Mouse (Mus musculus) MEL-GATA-1-ER (cell line): ENCODE measurements around the gene Usp17ld.
"Not testable (repeated sequence)": the region's sequence is repeated elsewhere in the genome, so short reads cannot be mapped to it uniquely, and the experiment has no call there.

Source experiments
- DNase-seq: peaks from one replicate; pipeline ENCODE4 v3.0.0-alpha.2; 2012; ENCODE audit warnings: low read depth; ENCODE audit errors: extremely low read depth

The Usp17ld gene

DNA sequence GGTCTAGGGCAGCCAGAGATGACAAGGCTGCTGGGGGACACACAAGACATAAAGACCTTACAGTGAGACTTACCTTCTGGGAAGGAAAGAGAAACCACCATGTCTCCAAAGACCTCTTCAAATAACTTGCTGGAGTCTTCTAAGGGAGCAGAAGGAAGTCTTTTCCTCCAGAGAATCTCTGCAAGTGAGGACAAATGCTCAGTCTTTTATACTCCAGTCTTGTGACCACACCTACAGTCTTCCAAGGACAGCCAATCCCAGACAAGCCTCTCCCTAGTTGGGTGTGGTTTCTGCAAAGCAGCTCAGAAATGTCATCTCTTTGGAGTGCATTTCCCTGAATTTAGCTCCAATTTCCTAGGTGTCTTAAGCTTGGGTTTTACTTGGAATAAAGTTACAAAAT is at the start of gene Usp17ld:
Gene Usp17ld (minus strand): TSS at position 101 of the 400 bp plus-strand sequence.
- not testable (repeated sequence) for DNase-seq

DNA sequence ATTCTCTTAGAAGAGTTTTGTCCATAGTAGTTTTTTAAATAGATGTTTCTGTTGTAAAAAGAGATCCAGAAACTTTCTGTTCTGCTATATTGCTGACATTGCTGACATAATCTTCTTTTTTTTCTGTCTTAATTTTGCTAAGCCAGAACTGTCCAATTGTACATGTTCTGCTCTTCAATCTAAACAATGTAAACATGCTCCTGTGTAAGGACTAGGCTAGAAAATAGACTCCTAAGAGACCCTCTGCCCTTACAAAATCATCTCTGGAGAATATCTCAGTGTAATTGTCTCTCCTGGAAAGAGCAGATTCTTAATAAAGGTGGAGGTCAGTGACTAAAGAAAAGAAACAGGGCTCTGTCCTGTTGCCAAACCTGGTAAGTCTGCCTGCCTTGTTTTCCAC is 35.6 kb downstream of the Usp17ld start, which contains the start of gene Olfr594:
Gene Olfr594 (plus strand): TSS at position 301 of the 400 bp plus-strand sequence.
- no peak for DNase-seq

DNA sequence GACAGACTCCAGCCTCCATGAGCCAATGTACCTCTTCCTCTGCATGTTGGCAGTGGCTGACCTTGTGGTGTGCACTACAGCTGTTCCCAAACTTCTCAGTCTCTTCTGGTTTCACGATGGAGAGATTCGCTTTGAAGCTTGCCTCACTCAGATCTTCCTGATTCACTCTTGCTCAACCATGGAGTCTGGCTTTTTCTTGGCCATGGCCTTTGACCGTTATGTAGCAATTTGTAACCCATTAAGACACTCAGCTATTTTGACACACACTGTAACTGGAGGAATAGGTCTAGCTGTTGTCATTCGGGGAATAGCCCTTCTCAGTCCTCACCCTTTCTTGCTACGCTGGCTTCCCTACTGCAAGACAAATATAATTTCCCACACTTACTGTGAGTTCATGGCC is 40.3 kb downstream of the Usp17ld start:
- not testable (repeated sequence) for DNase-seq

DNA sequence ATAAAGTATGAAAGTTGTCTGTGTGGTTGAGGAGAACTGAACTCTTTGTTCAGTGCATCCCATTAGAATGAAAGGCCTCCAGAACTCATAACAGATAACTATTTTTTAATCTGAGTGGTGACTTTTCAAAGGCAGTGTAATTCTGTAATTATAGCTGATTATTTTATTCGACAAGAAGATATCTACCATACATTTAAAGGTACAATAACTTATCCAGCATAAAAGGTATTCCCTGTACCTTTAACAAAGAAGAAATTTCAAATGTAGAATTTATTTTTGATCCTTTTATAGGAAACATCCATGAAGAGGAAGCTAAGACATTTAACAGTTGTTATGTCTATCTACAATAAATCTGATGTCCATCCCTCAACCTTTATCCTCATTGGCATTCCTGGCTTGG is 40.7 kb downstream of the Usp17ld start, which contains the start of gene Olfr593:
Gene Olfr593 (plus strand): TSS at position 301 of the 400 bp plus-strand sequence.
- no peak for DNase-seq
